Mouse (Mus musculus): ENCODE measurements at regions not wholly inside any gene's neighbourhood (a gene's known extent, or its start where the extent isn't known, plus 50 kb on each side); places are given as distances from the start of the nearest gene placed in this dataset.

DNA sequence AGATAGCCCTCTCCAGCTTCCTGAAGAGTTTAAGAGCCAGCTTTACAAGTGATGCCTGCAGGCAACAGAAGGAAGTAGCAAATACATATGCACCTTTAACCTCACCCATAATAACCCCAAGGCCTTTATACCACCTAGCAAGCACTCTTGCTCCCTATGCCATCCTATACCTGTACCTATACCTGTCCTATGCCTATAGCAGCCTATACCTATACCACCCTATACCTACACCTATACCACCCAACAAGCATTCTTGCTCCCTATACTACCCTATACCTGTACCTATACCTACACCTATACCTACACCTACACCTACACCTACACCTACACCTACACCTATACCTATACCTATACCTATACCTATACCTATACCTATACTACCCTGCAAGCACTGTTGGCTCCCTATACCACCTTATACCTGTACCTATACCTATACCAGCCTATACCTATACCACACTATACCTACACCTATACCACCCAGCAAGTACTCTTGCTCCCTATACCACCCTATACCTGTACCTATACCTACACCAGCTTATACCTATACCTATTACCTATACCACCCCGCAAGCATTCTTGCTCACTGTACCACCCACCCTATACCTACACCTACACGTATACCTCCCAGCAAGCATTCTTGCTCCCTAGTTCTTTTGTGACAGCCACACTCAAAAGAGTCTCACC is 120.9 kb downstream of the Mycn start:
- in situ Hi-C loops (cut with MboI; ENCODE audit: low sequenced_read_pairs) = no loop called here

DNA sequence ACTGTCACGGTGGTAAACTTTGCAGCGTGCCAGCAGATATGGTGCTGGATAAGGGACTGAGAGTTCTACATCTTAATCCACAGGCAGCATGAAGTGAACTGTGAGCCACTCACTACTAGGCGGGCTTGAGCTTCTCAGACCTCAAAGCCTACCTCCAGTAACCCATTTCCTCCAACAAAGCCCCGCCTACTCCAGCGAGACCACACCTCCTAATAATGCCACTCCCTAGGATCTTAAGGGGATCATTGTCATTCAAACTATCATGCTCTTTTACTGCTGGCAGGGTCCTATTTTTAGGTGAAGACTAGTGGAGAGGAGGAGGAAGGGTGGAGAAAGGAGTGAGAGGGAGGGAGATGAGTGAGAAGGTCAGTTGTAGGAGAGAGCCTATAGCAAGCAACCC is 122.0 kb downstream of the Mycn start:
- in situ Hi-C loops (cut with MboI; ENCODE audit: low sequenced_read_pairs) = no loop called here

DNA sequence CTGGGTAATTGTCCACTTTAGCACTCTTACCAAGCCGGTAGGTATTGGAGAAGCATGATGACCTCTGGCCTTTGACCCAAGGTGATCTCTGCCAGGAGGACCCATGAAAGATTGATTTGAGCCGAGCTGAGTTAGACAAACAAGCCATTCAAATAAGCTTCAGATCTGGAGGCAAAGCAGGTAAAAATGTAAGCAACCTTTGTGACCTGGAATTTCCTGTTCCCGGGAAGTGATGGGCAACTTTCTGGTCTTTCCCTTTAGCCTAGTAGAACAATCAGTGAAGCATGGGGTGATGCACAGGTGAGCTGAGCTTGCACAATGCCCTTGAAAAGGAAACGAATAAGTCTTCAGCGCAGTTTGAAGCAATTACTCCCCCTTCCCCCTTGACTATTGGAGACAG is 127.0 kb downstream of the Mycn start:
- in situ Hi-C loops (cut with MboI; ENCODE audit: low sequenced_read_pairs) = no loop called here

DNA sequence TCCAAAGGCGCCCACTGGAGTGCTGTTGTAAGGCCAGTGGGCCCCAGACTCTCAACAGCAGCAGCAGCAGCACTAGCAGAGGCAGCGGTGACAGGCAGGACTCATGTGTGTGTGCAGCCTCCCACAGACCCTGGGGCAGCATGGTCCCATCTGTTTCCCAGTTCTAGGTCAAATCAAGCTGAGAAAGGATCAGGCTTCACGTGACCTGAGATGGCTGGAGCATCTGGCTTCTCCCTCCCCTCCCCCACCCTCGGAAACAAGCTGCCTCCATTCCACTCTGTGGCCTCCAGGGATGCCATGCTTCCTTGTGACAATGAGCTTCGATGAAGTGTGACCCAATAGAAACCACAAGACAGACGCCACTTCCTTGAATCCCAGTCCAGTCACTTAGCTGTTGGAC is 128.8 kb downstream of the Mycn start:
- in situ Hi-C loops (cut with MboI; ENCODE audit: low sequenced_read_pairs) = no loop called here

DNA sequence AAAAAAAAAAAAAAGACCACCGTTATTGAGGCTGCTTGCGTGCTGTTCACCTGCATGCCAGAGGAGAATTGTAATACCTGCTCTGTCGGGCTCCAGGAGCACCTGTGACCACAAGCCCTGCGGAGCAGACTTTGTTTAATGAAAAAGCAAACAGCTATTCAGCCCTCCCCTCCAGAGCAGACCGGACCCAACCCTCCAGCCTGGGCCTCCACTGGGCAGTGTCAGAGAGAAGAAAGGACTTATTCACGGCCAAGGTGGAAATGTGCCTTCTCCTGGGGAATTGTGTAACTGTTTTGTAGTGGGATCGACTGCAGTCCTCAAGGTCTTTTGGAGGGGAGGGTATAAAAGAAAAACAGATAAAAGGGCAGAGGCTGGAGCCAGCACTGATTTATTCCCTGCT is 130.8 kb downstream of the Mycn start:
- in situ Hi-C loops (cut with MboI; ENCODE audit: low sequenced_read_pairs) = no loop called here

DNA sequence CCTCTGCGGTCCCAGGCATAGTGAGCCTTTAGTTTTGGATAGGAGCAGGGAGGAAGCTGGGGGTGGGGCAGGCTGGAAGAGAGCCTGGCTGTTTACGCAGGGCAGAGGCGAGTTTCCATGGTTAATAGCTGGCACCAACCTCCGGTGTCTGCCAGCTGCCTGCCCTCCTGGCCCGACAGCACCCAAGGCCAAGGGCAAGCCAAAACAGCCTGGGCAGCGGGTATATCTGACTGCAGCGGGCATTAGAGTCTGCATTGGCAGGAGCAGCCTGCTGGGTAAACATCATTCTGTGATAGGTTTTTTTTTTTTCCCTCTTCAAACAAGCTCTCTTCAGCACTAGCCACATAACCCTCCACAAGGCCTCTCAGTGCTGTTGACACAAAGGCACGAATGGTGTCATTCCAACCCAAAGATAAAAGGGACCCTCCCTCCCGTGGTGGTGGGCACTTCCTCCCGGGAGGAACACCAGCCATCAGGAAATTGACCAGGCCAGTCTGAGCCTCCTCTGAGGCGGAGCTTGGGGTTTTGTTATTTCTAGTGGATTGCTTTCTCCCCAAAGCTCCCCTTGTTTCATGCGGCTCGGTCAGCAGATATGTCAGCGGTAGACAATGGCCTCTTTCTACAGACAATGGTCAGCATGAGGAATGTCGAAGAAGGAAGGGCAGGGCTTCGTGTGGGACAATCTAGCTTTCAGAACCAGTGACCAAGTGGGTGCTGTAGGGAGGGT is 131.4 kb downstream of the Mycn start:
- in situ Hi-C loops (cut with MboI; ENCODE audit: low sequenced_read_pairs) = no loop called here

DNA sequence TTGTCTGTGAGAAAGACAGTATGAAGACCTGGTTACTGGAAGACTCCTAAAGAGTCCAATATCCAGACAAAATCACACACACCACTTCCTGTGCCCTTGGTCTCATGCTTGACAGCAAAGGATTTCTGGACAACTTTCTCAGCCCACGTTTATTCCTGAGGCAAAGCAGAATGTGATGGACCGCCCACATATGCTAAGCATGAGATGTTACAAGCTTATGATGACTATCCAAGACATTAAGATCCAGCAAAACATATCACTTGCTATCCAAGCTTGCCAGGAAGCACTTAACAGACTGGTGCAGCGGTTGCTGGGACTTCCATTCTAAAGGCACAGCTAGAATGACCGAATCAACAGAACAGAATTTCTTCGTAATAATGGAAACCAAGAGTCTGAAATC is 133.6 kb downstream of the Mycn start:
- in situ Hi-C loops (cut with MboI; ENCODE audit: low sequenced_read_pairs) = no loop called here

DNA sequence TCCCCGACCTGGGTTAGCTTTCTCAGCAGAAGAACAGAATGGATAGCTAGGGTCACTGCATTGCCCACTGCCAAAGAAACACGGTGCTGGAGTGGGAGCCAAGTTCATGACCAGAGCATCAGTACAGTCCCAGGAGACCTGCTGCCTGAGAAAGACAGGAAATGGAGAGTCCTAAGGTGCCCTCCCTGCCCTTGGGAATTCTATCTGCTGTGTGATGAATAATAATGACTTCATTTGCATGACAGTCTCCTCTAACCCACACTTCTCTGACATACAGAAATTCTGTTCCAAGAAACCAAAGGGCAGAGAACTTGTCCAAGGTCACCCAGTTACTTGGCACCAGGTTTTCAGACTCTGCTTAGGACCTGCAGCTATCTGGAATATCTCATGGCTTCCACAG is 138.1 kb downstream of the Mycn start:
- in situ Hi-C loops (cut with MboI; ENCODE audit: low sequenced_read_pairs) = no loop called here

DNA sequence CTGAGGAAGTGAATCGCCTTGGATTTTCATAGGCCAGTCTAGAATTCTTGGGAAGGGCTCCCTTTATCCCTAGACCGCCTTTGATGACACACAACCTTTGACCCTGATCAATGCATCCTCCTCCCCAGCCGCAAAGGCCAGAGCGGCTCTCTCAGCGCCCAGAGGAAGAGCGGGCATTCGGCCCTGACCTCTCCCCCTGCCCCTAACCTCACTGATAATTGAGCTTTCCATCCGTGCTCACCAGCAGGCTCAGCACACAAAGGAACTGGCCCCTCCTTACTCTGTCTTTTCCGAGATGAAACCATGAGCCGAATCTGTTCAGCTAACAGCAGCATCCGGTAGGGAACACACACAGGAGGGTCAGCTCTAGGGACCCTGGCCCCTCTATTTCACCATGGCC is 139.3 kb downstream of the Mycn start:
- in situ Hi-C loops (cut with MboI; ENCODE audit: low sequenced_read_pairs) = no loop called here

DNA sequence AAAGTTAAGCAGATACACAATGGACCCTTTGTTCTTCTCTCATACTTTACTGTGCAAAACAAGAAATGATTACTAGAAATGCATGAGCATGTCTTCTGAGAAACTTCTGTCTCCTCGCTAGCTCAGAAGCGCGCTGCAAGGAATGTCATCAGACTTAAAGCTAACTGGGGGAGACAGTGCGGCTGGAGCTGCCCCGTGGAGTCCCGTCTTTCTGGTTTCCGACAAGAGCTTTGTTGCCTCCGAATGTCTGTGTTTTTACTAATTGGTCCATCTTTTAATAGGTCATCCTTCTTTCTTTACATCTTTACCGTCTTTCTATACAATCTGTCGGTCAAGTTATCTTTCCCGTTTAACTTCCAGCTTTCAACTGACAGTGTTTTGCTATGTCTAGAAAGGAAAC is 140.0 kb downstream of the Mycn start:
- in situ Hi-C loops (cut with MboI; ENCODE audit: low sequenced_read_pairs) = no loop called here

DNA sequence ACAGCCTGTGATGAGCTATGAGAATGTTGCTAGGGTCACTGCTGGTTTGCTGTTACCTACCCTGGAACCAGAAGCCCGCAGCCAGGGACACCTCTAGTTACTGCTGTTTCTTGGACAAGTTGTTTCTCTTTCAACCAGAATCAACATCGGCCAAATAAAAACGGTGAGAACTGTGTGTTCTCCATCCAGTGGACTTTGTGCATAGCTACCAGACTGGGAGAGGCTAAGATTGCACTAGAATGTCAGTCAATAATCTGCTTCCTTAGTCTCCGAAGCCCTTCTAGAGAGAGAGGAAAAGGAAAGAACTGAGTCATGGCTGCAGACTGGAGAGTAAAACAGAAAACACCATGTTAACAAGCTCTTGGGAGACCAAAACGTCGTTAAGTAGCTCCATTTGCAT is 141.6 kb downstream of the Mycn start:
- in situ Hi-C loops (cut with MboI; ENCODE audit: low sequenced_read_pairs) = no loop called here

DNA sequence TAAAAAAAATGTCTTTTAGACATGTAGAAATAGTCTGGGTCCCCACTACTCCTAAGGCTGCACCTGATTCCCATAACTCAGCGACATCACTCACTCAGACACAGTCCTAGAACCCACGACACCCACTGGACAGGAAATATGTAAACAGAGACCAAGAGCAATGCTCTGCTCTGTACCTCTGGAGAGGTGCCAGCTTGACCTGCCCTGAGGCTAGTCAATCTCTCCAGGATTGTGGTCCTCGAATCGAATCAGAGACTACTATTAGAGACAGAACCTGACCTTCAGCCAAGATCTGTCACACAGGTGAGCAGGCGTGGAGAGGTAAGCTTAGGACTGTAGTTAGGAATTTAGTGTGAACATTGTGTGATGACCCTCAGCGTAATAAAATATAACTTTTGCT is 152.7 kb downstream of the Mycn start:
- in situ Hi-C loops (cut with MboI; ENCODE audit: low sequenced_read_pairs) = loop anchor here (10.0 kb wide), 1 partner anchor 426 kb away; no protein-coding TSS in a partner anchor

DNA sequence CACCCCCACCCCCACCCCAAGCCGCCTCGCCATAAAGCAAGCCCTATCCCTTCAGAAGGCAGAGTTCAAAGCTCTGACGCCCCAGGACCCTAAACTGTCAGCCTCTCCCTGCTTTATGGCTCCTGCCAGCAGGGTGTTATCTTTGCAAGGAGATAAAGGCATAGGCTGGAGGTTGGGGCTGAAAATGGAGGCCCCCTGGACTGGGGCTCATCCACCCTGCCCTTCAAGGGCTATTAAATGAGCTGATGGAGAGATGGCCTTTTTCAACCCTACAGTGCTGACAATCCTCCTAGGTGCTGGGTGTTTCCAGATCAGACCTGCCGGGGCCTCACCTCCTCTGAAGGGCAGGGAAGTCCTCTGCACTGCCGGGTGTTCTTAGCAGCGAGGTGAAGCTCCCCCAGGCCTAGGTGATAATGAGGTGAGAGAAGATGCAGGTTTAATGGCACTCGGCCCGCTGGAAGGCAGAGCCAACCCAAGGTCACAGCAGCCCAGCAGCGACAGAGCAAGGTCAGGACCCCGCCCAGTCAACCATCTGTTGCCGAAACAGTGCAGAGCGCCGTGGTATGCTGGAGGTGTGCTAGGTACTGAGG is 153.4 kb downstream of the Mycn start:
- in situ Hi-C loops (cut with MboI; ENCODE audit: low sequenced_read_pairs) = loop anchor here (10.0 kb wide), 1 partner anchor 426 kb away; no protein-coding TSS in a partner anchor

DNA sequence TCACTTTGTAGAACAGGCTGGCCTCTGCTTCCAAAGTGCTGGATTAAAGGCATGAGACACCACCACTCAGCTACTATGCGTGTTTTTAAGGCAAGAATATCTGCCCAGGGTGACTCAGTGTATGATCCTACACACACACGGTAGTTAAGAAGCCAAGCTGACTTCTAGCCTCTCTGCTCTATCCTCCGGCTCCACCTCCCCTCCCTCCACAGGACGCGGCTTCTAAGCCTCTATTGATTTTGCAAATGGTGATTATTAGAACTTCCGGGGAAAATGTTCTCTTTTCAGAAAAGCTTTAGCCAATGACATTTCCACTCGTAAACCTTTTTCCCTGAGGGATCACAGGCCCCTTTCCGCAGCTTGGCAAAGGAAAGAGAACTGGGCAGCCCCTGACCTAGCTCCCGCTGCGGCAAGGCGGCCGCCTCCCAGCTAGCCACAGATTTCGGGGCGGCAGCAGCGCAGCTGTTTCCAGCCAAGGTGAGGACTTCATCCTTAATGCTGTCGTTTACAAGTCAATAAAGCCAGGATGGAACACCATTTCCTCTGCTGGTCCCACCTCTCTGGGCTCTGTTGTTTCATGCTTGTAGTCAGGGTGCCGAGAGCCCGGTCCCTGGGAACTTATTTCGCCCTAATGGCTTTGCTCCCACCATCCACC is 154.0 kb downstream of the Mycn start:
- in situ Hi-C loops (cut with MboI; ENCODE audit: low sequenced_read_pairs) = loop anchor here (10.0 kb wide), 1 partner anchor 427 kb away; no protein-coding TSS in a partner anchor

DNA sequence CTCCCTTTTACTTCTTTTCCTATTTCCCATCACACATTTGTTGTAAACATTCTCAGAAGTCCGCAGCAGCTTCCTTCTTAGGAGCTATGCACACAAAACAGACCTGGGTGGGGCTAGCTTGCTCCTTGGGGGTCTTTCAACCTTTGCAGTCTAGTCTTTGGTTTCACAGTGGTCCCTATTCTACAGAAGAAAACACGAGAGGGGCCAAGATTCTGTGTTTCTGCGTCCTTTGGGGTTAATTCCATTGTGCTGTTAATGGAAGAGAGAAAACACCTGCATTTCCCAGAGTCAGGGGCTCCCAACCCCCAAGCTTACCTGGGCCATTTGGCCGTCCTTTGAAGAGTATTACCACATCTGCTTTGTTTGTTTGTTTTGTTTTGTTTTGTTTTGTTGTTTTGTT is 154.6 kb downstream of the Mycn start:
- in situ Hi-C loops (cut with MboI; ENCODE audit: low sequenced_read_pairs) = loop anchor here (10.0 kb wide), 1 partner anchor 428 kb away; no protein-coding TSS in a partner anchor

DNA sequence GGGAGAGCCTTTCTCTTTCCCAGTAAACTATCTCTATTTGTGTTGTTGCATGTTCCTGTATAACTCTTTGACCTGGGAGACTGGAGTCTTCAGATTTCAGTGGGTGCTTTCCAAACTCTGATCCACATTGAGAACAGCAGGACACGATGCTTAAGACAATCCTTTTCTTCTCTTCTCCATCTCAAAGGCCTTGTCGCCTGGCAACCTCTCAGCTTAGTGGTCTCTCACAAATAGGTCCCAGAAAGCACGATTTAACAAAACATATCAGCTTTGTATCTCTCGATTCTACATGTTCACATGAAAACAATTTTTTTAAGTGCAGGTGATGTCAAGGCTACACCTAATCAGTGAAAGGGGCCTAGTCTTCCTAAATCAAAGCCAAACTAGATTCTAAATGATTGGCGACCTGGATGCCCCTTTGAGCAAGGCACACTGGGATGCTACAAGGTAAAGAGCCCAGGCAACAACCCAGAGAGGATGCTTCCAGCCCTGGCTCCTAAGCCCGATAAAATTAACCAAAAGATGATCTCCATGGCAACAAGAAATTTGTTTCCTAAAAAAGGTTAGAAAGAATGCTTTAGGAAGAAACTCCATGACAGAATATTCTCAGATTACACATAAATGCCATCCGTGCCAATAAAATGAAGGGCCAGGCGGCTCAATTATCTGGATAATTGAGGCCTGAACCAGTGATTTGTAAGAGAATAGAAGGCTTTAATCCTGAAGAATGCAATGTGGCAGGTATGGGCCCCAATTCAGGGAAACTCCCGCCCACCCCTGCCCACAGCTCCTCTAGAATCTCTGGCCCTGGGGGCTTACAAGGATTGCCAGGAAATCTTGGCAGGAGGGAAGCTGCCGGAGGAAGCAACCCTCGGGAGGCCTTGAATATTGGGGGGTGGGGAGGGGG is 157.8 kb downstream of the Mycn start:
- in situ Hi-C loops (cut with MboI; ENCODE audit: low sequenced_read_pairs) = loop anchor here (10.0 kb wide), 1 partner anchor 431 kb away; no protein-coding TSS in a partner anchor

DNA sequence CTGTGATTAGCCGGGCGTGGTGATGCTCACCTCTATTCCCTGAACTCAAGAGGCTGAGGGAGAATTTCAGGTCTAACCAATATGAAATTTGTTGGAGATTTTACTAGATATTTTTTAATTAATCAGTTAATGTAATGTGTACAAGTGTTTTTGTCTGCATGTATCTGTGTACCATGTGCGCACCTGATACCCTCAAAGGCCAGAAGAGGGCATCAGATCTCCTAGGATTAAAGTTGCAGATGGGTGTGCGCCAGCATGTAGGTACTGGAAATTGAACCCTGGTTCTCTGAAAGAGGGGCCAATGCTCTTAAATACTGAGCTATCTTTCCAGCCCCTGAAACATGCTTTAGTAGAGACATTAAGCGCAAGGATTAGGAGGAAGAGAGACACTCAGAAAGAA is 160.2 kb downstream of the Mycn start:
- in situ Hi-C loops (cut with MboI; ENCODE audit: low sequenced_read_pairs) = loop anchor here (10.0 kb wide), 1 partner anchor 433 kb away; no protein-coding TSS in a partner anchor

DNA sequence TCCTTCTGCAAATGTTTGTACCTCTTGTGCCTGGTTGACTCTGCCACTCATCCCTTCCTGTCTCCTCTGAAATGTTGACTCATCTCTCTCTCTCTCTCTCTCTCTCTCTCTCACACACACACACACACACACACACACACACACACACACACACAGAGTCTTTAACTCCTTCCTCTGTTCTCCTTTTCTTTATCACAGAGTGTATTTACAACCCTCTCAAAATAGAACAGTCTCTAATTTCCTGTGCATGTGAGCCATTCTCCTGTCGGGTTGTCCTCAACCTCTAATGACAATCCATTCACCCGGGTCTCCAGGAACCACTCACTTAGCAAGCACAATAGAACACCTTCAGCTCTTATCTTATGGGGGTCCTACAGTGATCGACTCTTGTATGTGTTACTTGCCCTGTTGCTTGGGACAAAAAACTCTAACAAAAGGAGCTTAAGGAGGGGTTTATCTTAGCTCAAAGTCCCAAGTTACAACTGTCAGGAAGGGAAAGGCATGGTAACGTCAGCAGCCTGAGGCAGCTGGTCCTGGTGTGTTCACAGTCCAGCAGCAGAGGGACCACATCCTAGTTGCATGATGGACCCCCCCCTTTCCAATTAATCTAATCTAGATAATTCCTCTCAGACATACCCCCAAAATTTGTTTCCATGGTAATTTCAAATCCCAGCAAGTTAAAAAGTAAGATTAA is 163.0 kb downstream of the Mycn start:
- in situ Hi-C loops (cut with MboI; ENCODE audit: low sequenced_read_pairs) = no loop called here

DNA sequence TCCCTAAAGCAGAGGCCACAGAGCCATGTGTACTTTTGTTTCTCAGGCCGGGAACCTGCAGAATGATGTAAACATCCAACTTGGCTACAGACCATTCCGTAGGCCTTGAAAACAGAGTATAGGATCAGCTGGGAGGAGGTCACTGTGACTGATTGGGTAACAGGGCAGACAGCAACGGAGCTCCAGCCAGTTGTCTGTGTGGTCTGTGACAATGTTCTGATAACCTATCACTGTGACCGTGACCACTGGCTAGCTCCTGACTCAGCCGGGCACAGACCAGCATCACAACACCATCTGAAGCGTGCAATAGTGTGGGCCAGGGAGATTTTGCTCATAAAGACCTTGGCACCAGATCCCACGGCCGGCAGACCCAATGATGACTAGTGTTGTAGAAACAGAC is 164.3 kb downstream of the Mycn start:
- in situ Hi-C loops (cut with MboI; ENCODE audit: low sequenced_read_pairs) = no loop called here

DNA sequence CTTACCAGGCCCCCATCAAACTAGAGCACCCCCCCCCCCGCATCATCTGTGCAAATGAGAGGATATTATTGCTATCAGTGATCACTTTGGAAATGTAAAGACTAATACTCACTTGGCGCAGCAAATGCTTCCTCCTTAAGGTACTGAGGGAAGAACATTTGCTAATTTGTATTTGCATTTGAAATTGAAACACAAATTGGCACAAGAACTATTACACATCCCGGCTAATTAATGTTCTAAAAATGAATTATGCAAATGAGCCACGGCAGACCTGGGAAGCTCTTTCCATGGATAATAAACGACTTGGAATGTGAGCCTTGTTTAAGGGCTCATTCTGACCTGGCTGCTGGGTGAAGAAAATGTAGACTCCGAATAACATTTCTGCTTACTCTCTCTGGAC is 164.9 kb downstream of the Mycn start:
- in situ Hi-C loops (cut with MboI; ENCODE audit: low sequenced_read_pairs) = no loop called here
